Mouse (Mus musculus) small intestine, adult 2 months (tissue): ENCODE measurements around the gene Rita1. TPM values are rescaled to one million over a fixed set of nuclear protein-coding genes. Genes with fewer than 3 reads are reported as not detected.
A peak's percentile ranks its signal among the peaks of the same experiment; 100 is the strongest.

Experiments used
- H3K27ac ChIP-seq: fragments of 200-500 bp; 2 replicates; pipeline ENCODE4 v1.5.1; 2012; ENCODE audit warnings: low read depth, low read length, control low read depth, inconsistent platforms; ENCODE audit not compliant: insufficient read depth
- H3K27me3 ChIP-seq: fragments of 200-500 bp; 2 replicates; pipeline ENCODE4 v1.6.1; 2012; ENCODE audit warnings: mild to moderate bottlenecking, moderate library complexity, low read length, inconsistent platforms; ENCODE audit not compliant: control insufficient read depth, insufficient read depth
- H3K36me3 ChIP-seq: fragments of 200-500 bp; 2 replicates; pipeline ENCODE4 v1.6.1; 2012; ENCODE audit warnings: mild to moderate bottlenecking, low read length, control low read depth, inconsistent platforms; ENCODE audit not compliant: control insufficient read depth, insufficient read depth
- H3K4me1 ChIP-seq: fragments of 200-500 bp; 2 replicates; pipeline ENCODE4 v1.6.1; 2012; ENCODE audit warnings: low read length, inconsistent platforms, mixed read lengths; ENCODE audit not compliant: control insufficient read depth, insufficient read depth, insufficient read length
- H3K4me3 ChIP-seq: fragments of 200-500 bp; 2 replicates; pipeline ENCODE4 v1.5.1; 2012; ENCODE audit warnings: low read depth, mild to moderate bottlenecking, control low read depth, inconsistent platforms, low read length, moderate library complexity
- CTCF ChIP-seq: fragments of 200-500 bp; IDR thresholded peaks from 2 replicates; pipeline ENCODE4 v1.5.1; 2012; ENCODE audit warnings: low read depth, mild to moderate bottlenecking, control low read depth, inconsistent platforms, low read length, moderate library complexity, mixed read lengths; ENCODE audit not compliant: insufficient replicate concordance, insufficient read length; ENCODE audit errors: extremely low read depth
- POLR2A ChIP-seq: fragments of 200-500 bp; IDR thresholded peaks from 2 replicates; pipeline ENCODE4 v1.6.1; 2012; ENCODE audit warnings: low read depth, mild to moderate bottlenecking, control low read depth, inconsistent platforms, low read length, moderate library complexity
- WGBS: fragments of 180-500 bp; shearing (Covaris S2); methylation state at CpG from one replicate; pipeline ENCODE4 v1.1.7; 2018; 5-methylcytosine and 5-hydroxymethylcytosine counted together
- polyA plus RNA-seq: library from polyadenylated mRNA; depleted of rRNA; stranded (reverse); fragments of >200 nt; gene quantifications from 2 replicates; pipeline ENCODE4 v1.2.3, GENCODE M21; 2012

Gene Rita1
- polyA plus RNA-seq, 1 experiment: 12.1 TPM

DNA sequence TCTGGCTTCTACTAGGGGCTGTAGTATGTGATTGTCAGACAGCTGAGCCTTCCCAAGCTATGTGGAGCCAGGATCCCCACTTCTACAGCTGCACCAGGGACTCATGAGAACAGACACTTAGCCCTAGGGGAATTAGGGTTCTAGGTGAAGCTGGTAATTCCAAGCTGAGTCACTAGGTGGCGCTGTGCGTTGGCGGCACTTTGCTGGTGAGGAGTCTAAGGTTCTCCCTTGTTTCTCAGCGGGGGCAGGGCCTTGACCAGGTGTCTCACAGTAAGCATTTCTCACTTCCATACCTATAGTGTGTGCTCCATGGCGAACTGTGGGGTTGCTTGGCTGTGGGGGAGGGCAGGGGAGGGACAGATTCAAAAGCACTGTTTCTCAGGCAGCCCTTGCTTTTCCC, 6.8 kb upstream of the Rita1 start:
- TF ChIP-seq CTCF: peak; percentile 84
- TF ChIP-seq POLR2A: no peak
- Histone ChIP-seq H3K36me3 (peaks cover 60% of the 10 kb centered on the region), H3K4me1 (peaks cover 3% of the 10 kb centered on the region; the same call in 1 of the 2 replicates), H3K27me3 (no peaks in the 10 kb centered on the region), H3K4me3 (no peak overlapping the region), H3K27ac (no peak overlapping the region)
- 21% methylated on average over 5 of the region's 5 CpGs for WGBS

GRCm38 (mm10) chr5:120618778-120619177, 6.4 kb upstream of the Rita1 start:
- TF ChIP-seq POLR2A: no peak
- no peak for TF ChIP-seq CTCF
- 82% methylated on average over 12 of the region's 12 CpGs for WGBS
- H3K4me3 ChIP-seq: no peak overlapping the region
- no peaks in the 10 kb centered on the region for H3K27me3 ChIP-seq
- H3K27ac ChIP-seq: no peak overlapping the region
- H3K4me1 ChIP-seq: peaks cover 3% of the 10 kb centered on the region
- H3K36me3 ChIP-seq: peaks cover 56% of the 10 kb centered on the region

GRCm38 (mm10) chr5:120615903-120616302, 3.5 kb upstream of the Rita1 start:
- peaks cover 28% of the 10 kb centered on the region for H3K36me3 ChIP-seq
- WGBS: over 99% methylated on average over 4 of the region's 4 CpGs
- H3K4me1 ChIP-seq: peaks cover 7% of the 10 kb centered on the region
- TF ChIP-seq CTCF (peak; percentile 24; the same call in 1 of the 2 replicates), POLR2A (no peak)
- H3K27me3 ChIP-seq: no peaks in the 10 kb centered on the region
- no peak overlapping the region for H3K27ac ChIP-seq
- no peak overlapping the region for H3K4me3 ChIP-seq

DNA sequence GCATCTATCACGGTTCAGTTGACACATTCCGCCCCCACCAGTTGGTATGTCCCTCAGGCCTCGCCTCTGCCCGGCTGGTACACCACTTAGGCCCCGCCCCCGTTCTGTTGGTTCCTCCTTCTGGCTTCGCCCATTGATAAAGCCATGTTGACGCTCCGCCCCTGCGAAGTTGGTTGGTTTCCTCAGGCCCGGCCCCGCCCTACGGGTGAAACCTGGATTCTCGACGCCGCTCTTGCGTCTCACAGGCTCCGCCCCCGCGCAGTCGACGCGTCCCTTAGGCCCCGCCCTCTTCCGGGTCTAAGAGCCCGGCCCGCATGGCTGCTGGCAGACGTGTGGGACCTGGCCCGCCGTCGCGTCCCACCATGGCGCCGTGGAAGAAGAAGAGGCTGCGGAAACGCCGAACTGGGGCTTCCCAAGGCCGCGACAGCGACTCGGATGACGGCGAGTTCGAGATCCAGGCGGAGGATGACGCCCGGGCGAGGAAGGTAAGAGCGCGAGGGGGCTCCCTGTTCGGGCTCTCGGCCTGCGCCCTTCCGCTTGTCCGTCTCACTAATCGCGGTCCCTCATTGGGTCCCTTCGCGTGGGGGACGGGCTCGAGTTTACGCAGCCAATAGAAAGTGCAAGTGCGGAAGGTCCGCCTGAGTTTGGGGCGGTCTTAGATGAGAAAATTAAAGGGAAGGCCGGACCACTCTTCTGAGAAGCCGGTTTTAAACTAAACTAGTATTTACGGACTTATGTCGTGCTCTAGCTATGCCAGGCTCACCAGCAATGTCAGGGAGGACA, 624 bp upstream of the Rita1 start:
- peaks cover 6% of the 10 kb centered on the region; the same call in 1 of the 2 replicates for H3K36me3 ChIP-seq
- WGBS: 1% methylated on average over 69 of the region's 69 CpGs
- TF ChIP-seq POLR2A: peak; percentile 65; the same call in 1 of the 2 replicates
- no peak for TF ChIP-seq CTCF

GRCm38 (mm10) chr5:120611416-120611815, 973 bp downstream of the Rita1 start:
- Histone ChIP-seq H3K27ac (no peak overlapping the region), H3K4me3 (peak overlapping the region; percentile 75), H3K36me3 (no peaks in the 10 kb centered on the region), H3K27me3 (no peaks in the 10 kb centered on the region), H3K4me1 (peaks cover 7% of the 10 kb centered on the region)
- 38% methylated on average over 8 of the region's 8 CpGs for WGBS
- TF ChIP-seq CTCF: no peak
- no peak for TF ChIP-seq POLR2A

More for the DNA sequence above, 624 bp upstream of the Rita1 start:
- H3K27ac ChIP-seq: peak overlapping the region; percentile 92
- no peaks in the 10 kb centered on the region for H3K27me3 ChIP-seq
- H3K4me3 ChIP-seq: peak overlapping the region; percentile 78
- H3K4me1 ChIP-seq: peaks cover 7% of the 10 kb centered on the region

GRCm38 (mm10) chr5:120610906-120611305, 1.5 kb downstream of the Rita1 start:
- Histone ChIP-seq H3K27ac (no peak overlapping the region), H3K27me3 (no peaks in the 10 kb centered on the region), H3K4me1 (peaks cover 7% of the 10 kb centered on the region), H3K36me3 (no peaks in the 10 kb centered on the region), H3K4me3 (no peak overlapping the region)
- no peak for TF ChIP-seq CTCF
- no peak for TF ChIP-seq POLR2A
- WGBS: 74% methylated on average over 5 of the region's 5 CpGs

- Histone ChIP-seq H3K27ac (no peak overlapping the region), H3K4me1 (peaks cover 10% of the 10 kb centered on the region), H3K27me3 (no peaks in the 10 kb centered on the region), H3K36me3 (no peaks in the 10 kb centered on the region), H3K4me3 (no peak overlapping the region)
- TF ChIP-seq POLR2A (no peak), CTCF (no peak)
- 80% methylated on average over 16 of the region's 16 CpGs for WGBS
Measured at GRCm38 (mm10) chr5:120609246-120609775, 3.1 kb downstream of the Rita1 start.

DNA sequence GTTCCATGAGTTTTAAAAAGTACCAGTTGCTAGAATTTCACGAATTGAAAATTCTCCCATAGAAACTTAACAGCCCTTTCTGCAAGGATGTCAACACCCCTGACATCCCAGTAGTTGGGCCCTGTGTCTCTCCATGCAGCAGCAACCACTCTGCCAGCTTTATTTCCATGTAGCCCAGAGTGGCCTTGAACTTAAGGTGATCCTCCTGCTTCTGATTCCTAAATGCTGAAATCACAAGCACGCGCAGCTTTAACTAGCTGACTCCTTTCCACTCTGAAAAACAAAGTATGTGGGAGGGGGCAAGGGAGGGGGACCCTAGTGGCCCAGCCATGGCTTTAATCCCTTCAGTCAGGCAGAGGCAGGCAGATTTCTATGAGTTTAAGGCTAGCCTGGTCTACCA, 5.1 kb downstream of the Rita1 start:
- Histone ChIP-seq H3K27me3 (no peaks in the 10 kb centered on the region), H3K27ac (no peak overlapping the region), H3K4me3 (no peak overlapping the region), H3K4me1 (peaks cover 10% of the 10 kb centered on the region), H3K36me3 (no peaks in the 10 kb centered on the region)
- TF ChIP-seq CTCF: no peak
- TF ChIP-seq POLR2A: no peak
- 77% methylated on average over 3 of the region's 3 CpGs for WGBS
